Mouse (Mus musculus): Measurements from ENCODE around the gene Tnfrsf13b.

Tnfrsf13b gene

GRCm38 (mm10) chr11:61126606-61127355, at the start of gene Tnfrsf13b:
TSS of gene Tnfrsf13b (plus strand) at chr11:61126755.
- peak; percentile 24 for DNase-seq (ENCODE audit: low read depth, low spot score)

- no peak for DNase-seq (ENCODE audit: low read depth, low spot score)
These were observed 44.9 kb upstream of the Tnfrsf13b start for GRCm38 (mm10) chr11:61081624-61082023.

GRCm38 (mm10) chr11:61090195-61090594, 36.4 kb upstream of the Tnfrsf13b start:
- no peak for DNase-seq (ENCODE audit: low read depth, low spot score)

GRCm38 (mm10) chr11:61091192-61091591, 35.4 kb upstream of the Tnfrsf13b start:
- no peak for DNase-seq (ENCODE audit: low read depth, low spot score)

- peak; percentile 76 for DNase-seq (ENCODE audit: low read depth, low spot score)
These were observed 34.8 kb upstream of the Tnfrsf13b start for GRCm38 (mm10) chr11:61091642-61092262.

- DNase-seq (ENCODE audit: low read depth, low spot score), result no peak
These were observed 28.5 kb upstream of the Tnfrsf13b start for GRCm38 (mm10) chr11:61098046-61098445.

- DNase-seq (ENCODE audit: low read depth, low spot score), result no peak
These were observed 23.9 kb upstream of the Tnfrsf13b start for GRCm38 (mm10) chr11:61102397-61103339.

GRCm38 (mm10) chr11:61104241-61104901, 22.2 kb upstream of the Tnfrsf13b start:
- peak; percentile 92 for DNase-seq (ENCODE audit: low read depth, low spot score)

- DNase-seq (ENCODE audit: low read depth, low spot score), result no peak
These were observed 17.6 kb upstream of the Tnfrsf13b start for GRCm38 (mm10) chr11:61108911-61109361.

- no peak for DNase-seq (ENCODE audit: low read depth, low spot score)
These were observed 16.8 kb upstream of the Tnfrsf13b start for GRCm38 (mm10) chr11:61109707-61110106.

GRCm38 (mm10) chr11:61110113-61110512, 16.4 kb upstream of the Tnfrsf13b start:
- DNase-seq (ENCODE audit: low read depth, low spot score), result no peak

- DNase-seq (ENCODE audit: low read depth, low spot score), result no peak
These were observed 15.6 kb upstream of the Tnfrsf13b start for GRCm38 (mm10) chr11:61110928-61111327.

- DNase-seq (ENCODE audit: low read depth, low spot score), result no peak
These were observed 15.1 kb upstream of the Tnfrsf13b start for GRCm38 (mm10) chr11:61111472-61111871.

- no peak for DNase-seq (ENCODE audit: low read depth, low spot score)
These were observed 14.1 kb upstream of the Tnfrsf13b start for GRCm38 (mm10) chr11:61112323-61112995.

GRCm38 (mm10) chr11:61116226-61116625, 10.3 kb upstream of the Tnfrsf13b start:
- DNase-seq (ENCODE audit: low read depth, low spot score), result no peak

- no peak for DNase-seq (ENCODE audit: low read depth, low spot score)
These were observed 6.5 kb upstream of the Tnfrsf13b start for GRCm38 (mm10) chr11:61119996-61120583.

- no peak for DNase-seq (ENCODE audit: low read depth, low spot score)
These were observed 4.2 kb upstream of the Tnfrsf13b start for GRCm38 (mm10) chr11:61122283-61122768.

- DNase-seq (ENCODE audit: low read depth, low spot score), result no peak
These were observed 3.7 kb upstream of the Tnfrsf13b start for GRCm38 (mm10) chr11:61122769-61123288.

- DNase-seq (ENCODE audit: low read depth, low spot score), result no peak
These were observed 2.7 kb upstream of the Tnfrsf13b start for GRCm38 (mm10) chr11:61123886-61124285.

GRCm38 (mm10) chr11:61125970-61126369, 585 bp upstream of the Tnfrsf13b start:
- DNase-seq (ENCODE audit: low read depth, low spot score), result no peak
